Mouse (Mus musculus): ENCODE results near the gene Adsl. TPM values are rescaled to one million over a fixed set of nuclear protein-coding genes. Genes with fewer than 3 reads are reported as not detected.

The Adsl gene
- polyA plus RNA-seq, 1 experiment = 24.3 TPM

DNA sequence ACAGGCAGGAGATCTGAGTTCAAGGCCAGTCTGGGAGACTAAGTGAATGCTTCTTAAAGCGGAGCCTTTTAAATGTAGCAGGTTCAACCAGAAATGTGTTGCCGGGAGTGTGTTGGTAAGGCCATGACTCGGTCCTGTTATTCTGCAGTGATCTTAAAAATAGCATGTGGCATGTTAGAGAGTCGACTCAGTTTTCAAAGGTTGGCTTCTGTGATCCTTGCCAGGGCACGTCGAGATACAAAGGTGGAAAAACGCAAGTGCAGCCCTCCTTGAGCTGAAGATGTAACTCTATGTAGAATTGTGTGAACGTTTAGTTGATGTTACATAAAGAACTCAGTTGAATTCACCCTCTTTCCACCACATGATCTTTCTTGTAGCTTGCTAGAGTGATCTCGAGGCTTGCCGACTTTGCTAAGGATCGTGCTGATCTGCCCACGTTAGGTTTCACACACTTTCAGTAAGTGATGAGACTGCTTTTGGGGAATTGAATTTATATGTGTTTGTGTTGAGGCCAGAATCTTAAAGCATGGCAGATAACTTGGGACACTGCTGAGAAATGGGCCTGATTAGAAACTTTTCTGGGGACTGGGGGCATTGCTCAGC lies 7.6 kb downstream of the Adsl start:
- TF ChIP-seq POLR2A (IDR thresholded peaks at IDR 0.05; ENCODE audit: low read depth, low read length) (no peak), CTCF (IDR thresholded peaks at IDR 0.05; ENCODE audit: extremely low read depth, insufficient read length, insufficient replicate concordance, low read depth, low read length) (no peak)
- peaks cover 60% of the 10 kb centered on the region for H3K36me3 ChIP-seq (ENCODE audit: control insufficient read depth, insufficient read depth, low read length)
- WGBS = 94% methylated on average over 12 of the region's 12 CpGs

DNA sequence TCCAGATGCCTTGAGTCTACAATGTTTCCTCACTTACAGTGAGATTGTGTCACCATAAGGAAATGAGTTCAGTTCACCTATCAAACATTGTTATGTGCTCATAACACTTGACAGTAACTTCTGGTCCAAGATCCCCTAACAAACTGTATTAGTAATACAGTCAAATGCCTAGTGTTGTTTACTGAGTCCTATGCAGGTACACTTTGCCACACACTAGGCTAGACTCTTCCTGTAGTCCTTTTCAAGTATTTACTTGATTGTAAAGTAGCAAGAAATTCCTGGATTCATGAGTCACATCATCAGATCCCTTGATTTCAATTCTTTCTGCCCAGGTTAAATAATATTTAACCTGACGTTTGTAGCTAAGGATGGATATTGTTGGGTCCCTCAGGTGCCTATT lies 21.1 kb downstream of the Adsl start:
- no peaks in the 10 kb centered on the region for H3K27me3 ChIP-seq (ENCODE audit: control insufficient read depth, insufficient read depth, low read length)
- peaks cover 46% of the 10 kb centered on the region for H3K36me3 ChIP-seq (ENCODE audit: control insufficient read depth, insufficient read depth, low read length)
- WGBS = 83% methylated on average over 1 of the region's 1 CpGs
- H3K27ac ChIP-seq (ENCODE audit: insufficient read depth, low read depth, low read length) = no peak overlapping the region
- no peaks in the 10 kb centered on the region for H3K4me1 ChIP-seq (ENCODE audit: control insufficient read depth, insufficient read depth, insufficient read length, low read length)
- no peak overlapping the region for H3K4me3 ChIP-seq (ENCODE audit: low read depth, low read length)
- TF ChIP-seq POLR2A (IDR thresholded peaks at IDR 0.05; ENCODE audit: low read depth, low read length) (no peak), CTCF (IDR thresholded peaks at IDR 0.05; ENCODE audit: extremely low read depth, insufficient read length, insufficient replicate concordance, low read depth, low read length) (no peak)

More for the DNA sequence above, 7.6 kb downstream of the Adsl start:
- Histone ChIP-seq H3K4me3 (ENCODE audit: low read depth, low read length) (no peak overlapping the region), H3K4me1 (ENCODE audit: control insufficient read depth, insufficient read depth, insufficient read length, low read length) (no peaks in the 10 kb centered on the region), H3K27ac (ENCODE audit: insufficient read depth, low read depth, low read length) (no peak overlapping the region), H3K27me3 (ENCODE audit: control insufficient read depth, insufficient read depth, low read length) (no peaks in the 10 kb centered on the region)

DNA sequence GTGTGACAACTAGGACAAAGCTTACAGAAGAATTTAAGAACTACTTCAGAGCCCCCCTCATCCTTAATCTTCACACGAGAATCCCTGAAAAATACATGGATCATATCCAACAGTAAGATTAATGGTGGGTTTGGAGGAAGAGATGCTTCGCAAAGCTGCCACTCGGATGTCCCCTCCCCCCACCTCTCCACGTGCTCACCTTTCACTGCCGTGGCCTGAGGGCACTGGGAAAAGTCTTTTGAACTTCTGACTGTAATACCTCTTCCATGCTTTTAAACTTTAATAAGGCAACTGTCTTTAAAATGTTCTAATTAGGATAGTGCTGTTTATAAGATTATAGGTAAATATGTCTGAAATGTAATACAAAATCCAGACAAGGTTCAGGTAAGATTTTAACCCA lies 26.0 kb downstream of the Adsl start:
- 45% methylated on average over 5 of the region's 5 CpGs for WGBS
- H3K27ac ChIP-seq (ENCODE audit: insufficient read depth, low read depth, low read length) = no peak overlapping the region
- H3K36me3 ChIP-seq (ENCODE audit: control insufficient read depth, insufficient read depth, low read length) = peaks cover 7% of the 10 kb centered on the region
- no peak for TF ChIP-seq POLR2A (IDR thresholded peaks at IDR 0.05; ENCODE audit: low read depth, low read length)
- TF ChIP-seq CTCF (IDR thresholded peaks at IDR 0.05; ENCODE audit: extremely low read depth, insufficient read length, insufficient replicate concordance, low read depth, low read length) = no peak
- H3K27me3 ChIP-seq (ENCODE audit: control insufficient read depth, insufficient read depth, low read length) = no peaks in the 10 kb centered on the region
- no peak overlapping the region for H3K4me3 ChIP-seq (ENCODE audit: low read depth, low read length)
- no peaks in the 10 kb centered on the region for H3K4me1 ChIP-seq (ENCODE audit: control insufficient read depth, insufficient read depth, insufficient read length, low read length)

DNA sequence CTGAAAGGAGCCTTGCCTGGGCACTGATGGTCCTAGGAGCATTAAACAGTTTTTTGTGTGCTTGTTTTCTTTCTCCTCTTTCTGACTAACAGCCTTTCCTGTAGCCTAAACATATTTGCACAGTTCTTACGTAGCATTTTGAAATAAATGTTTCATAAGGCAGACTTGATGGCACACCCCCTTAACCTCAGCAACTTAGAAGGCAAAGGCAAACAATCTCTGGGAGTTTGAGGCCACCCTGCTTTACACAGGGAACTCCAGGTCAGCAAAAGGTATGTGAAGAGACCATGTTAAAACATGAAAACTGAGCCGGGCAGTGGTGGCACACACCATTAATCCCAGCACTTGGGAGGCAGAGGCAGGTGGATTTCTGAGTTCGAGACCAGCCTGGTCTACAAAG lies 27.4 kb downstream of the Adsl start:
- Histone ChIP-seq H3K4me3 (ENCODE audit: low read depth, low read length) (no peak overlapping the region), H3K4me1 (ENCODE audit: control insufficient read depth, insufficient read depth, insufficient read length, low read length) (no peaks in the 10 kb centered on the region), H3K27me3 (ENCODE audit: control insufficient read depth, insufficient read depth, low read length) (no peaks in the 10 kb centered on the region), H3K36me3 (ENCODE audit: control insufficient read depth, insufficient read depth, low read length) (no peaks in the 10 kb centered on the region), H3K27ac (ENCODE audit: insufficient read depth, low read depth, low read length) (no peak overlapping the region)
- 80% methylated on average over 3 of the region's 3 CpGs for WGBS
- no peak for TF ChIP-seq CTCF (IDR thresholded peaks at IDR 0.05; ENCODE audit: extremely low read depth, insufficient read length, insufficient replicate concordance, low read depth, low read length)
- TF ChIP-seq POLR2A (IDR thresholded peaks at IDR 0.05; ENCODE audit: low read depth, low read length) = no peak

DNA sequence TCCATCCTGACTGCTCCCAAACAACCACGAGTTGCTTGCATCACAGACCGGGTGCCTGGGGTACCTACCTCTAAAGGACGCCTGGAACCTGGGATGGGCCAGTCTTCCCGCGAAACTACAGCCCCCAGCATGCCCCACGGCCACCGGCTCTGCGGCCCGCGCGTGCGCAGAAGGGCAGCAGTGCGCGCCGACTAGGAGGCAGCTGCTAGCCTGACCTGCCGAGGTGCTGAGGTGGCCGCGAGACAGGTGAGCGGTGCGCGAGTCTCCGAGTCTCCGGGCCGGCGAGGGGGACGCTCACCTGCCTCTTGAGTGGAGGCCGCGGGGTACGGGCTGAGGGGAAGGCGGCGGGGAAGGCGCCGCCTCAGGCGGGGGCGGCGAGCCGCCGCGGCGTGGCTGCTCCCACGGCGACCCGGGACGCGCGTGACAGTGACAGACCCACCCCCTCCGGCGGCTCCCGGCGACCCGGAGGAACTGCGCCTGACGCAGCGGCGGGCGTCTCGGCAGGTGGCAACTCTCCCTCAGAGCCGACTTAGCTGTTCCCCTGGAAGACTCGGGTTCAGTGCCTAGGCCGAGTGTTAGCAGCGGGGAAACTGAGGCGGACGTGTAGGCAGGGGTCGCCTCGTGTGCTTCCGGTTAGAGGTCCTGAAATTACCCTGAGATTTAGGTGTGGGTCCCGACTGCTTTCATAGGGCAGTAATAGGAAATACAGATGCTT lies 29.5 kb downstream of the Adsl start, which contains the start of gene Sgsm3:
TSS of gene Sgsm3 (plus strand) at position 146 of the 715 bp plus-strand sequence.
- under 1% methylated on average over 66 of the region's 67 CpGs for WGBS
- H3K27ac ChIP-seq (ENCODE audit: insufficient read depth, low read depth, low read length) = 0 out of 2 replicates have a peak within 1 kb of the TSS, but pooled peaks have one; percentile 1
- TF ChIP-seq POLR2A (IDR thresholded peaks at IDR 0.05; ENCODE audit: low read depth, low read length) (peak; percentile 61; the same call in 1 of the 2 replicates), CTCF (IDR thresholded peaks at IDR 0.05; ENCODE audit: extremely low read depth, insufficient read length, insufficient replicate concordance, low read depth, low read length) (no peak)

DNA sequence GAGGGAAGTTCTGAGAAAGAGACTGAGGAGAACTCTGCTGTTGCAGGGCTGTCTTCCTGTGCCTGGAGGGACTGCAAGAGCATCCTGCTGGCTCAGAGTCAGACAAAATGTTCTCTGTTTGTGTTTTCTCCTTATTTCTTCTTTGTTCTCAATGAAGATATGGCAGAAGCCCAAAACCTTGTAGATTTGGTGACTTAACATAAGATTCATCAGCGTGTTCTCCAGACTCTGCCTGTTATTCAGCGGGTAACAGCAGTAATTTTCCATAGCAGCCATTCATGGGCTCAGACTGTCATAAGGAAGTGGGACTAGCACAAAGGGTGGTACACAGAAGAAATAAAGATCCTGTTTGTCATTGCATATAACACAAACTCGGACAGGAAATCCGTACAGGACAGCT lies 31.3 kb downstream of the Adsl start:
- Histone ChIP-seq H3K36me3 (ENCODE audit: control insufficient read depth, insufficient read depth, low read length) (no peaks in the 10 kb centered on the region), H3K4me3 (ENCODE audit: low read depth, low read length) (no peak overlapping the region), H3K27ac (ENCODE audit: insufficient read depth, low read depth, low read length) (no peak overlapping the region; the same call in 1 of the 2 replicates), H3K4me1 (ENCODE audit: control insufficient read depth, insufficient read depth, insufficient read length, low read length) (peaks cover 6% of the 10 kb centered on the region; the same call in 1 of the 2 replicates), H3K27me3 (ENCODE audit: control insufficient read depth, insufficient read depth, low read length) (no peaks in the 10 kb centered on the region)
- TF ChIP-seq CTCF (IDR thresholded peaks at IDR 0.05; ENCODE audit: extremely low read depth, insufficient read length, insufficient replicate concordance, low read depth, low read length) (no peak), POLR2A (IDR thresholded peaks at IDR 0.05; ENCODE audit: low read depth, low read length) (no peak)
- 14% methylated on average over 4 of the region's 4 CpGs for WGBS

More for the DNA sequence above, 29.5 kb downstream of the Adsl start, which contains the start of gene Sgsm3:
- Histone ChIP-seq H3K4me1 (ENCODE audit: control insufficient read depth, insufficient read depth, insufficient read length, low read length) (no peaks in the 10 kb centered on the region; the same call in 1 of the 2 replicates), H3K27me3 (ENCODE audit: control insufficient read depth, insufficient read depth, low read length) (no peaks in the 10 kb centered on the region), H3K36me3 (ENCODE audit: control insufficient read depth, insufficient read depth, low read length) (no peaks in the 10 kb centered on the region), H3K4me3 (ENCODE audit: low read depth, low read length) (peak within 1 kb of the TSS; percentile 83)

DNA sequence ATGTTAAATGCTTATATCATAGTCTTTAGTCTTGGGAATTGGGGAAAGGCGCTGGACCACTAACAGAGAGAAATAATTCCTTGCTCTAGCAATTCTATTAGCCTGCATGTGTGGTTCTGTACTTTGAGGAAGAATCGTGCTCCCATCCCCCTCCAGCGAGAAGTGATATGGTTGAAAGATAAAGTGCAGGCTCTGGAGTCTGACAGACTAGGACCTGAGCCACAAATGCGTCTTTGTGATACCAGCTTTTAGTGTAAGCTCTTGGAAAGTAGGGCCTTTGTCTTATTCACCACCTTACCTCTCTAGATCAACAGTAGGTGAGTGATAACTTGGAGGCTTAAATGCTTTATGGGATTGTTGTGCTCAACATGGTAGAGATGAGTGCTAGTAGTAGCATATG lies 32.9 kb downstream of the Adsl start:
- H3K27ac ChIP-seq (ENCODE audit: insufficient read depth, low read depth, low read length) = no peak overlapping the region
- 75% methylated on average over 4 of the region's 4 CpGs for WGBS
- TF ChIP-seq CTCF (IDR thresholded peaks at IDR 0.05; ENCODE audit: extremely low read depth, insufficient read length, insufficient replicate concordance, low read depth, low read length) = no peak
- no peak for TF ChIP-seq POLR2A (IDR thresholded peaks at IDR 0.05; ENCODE audit: low read depth, low read length)

More for the DNA sequence above, 32.9 kb downstream of the Adsl start:
- Histone ChIP-seq H3K36me3 (ENCODE audit: control insufficient read depth, insufficient read depth, low read length) (no peaks in the 10 kb centered on the region), H3K4me1 (ENCODE audit: control insufficient read depth, insufficient read depth, insufficient read length, low read length) (peaks cover 6% of the 10 kb centered on the region; the same call in 1 of the 2 replicates), H3K4me3 (ENCODE audit: low read depth, low read length) (no peak overlapping the region), H3K27me3 (ENCODE audit: control insufficient read depth, insufficient read depth, low read length) (no peaks in the 10 kb centered on the region)
